Comparison of ENCODE assay signal across 8 mouse cellular contexts in genomic region chr1:157449532-157449931, GRCm38 (mm10). TPM values are rescaled to one million over a fixed set of nuclear protein-coding genes. Genes with fewer than 3 reads are reported as not detected.
DNase-seq lines count a peak whose midpoint lies in the region; ATAC-seq and TF ChIP-seq lines count a peak whose summit lies in the region.

No protein-coding gene starts in this region.

- no peak for TF ChIP-seq CTCF in lung, postnatal 0 days (IDR thresholded peaks at IDR 0.05)

- H3K27me3 ChIP-seq in embryonic facial prominence, embryonic 13.5 days: peaks cover 42% of the 10 kb centered on the region
- no peaks in the 10 kb centered on the region for H3K27me3 ChIP-seq in lung, postnatal 0 days (replicated peaks; ENCODE audit: insufficient read depth, low read length)

- H3K9me3 ChIP-seq in embryonic facial prominence, embryonic 13.5 days: no peaks in the 10 kb centered on the region
- no peaks in the 10 kb centered on the region for H3K9me3 ChIP-seq in lung, postnatal 0 days (ENCODE audit: low read length)

- ATAC-seq in embryonic facial prominence, embryonic 13.5 days (ENCODE audit: insufficient number of reproducible peaks, insufficient read depth, low FRiP score, low TSS enrichment, low read depth): no peak
- ATAC-seq in hematopoietic stem cell, adult 5-6 weeks (replicated peaks in 1 of 2; ENCODE audit: insufficient read depth in 1 of 2, low FRiP score in 2 of 2, low TSS enrichment in 1 of 2, low read depth in 1 of 2, poor library complexity in 2 of 2, severe bottlenecking in 2 of 2): 0 out of 4 replicates have a peak, but pooled peaks have one; percentile 7 to 8
- 0 out of 2 replicates have a peak, but pooled peaks have one; percentile 19 for ATAC-seq in lung, postnatal 0 days
- ATAC-seq in CD4-positive, CD25-positive, alpha-beta regulatory T cell, adult 4 months: no peak

- H3K27ac ChIP-seq in embryonic facial prominence, embryonic 13.5 days: peak overlapping the region; percentile 57
- peak overlapping the region; percentile 33; the same call in 1 of the 2 replicates for H3K27ac ChIP-seq in lung, postnatal 0 days (ENCODE audit: low read length)

- peak overlapping the region; percentile 26 for H3K4me3 ChIP-seq in embryonic facial prominence, embryonic 13.5 days
- H3K4me3 ChIP-seq in lung, postnatal 0 days (ENCODE audit: low read depth, low read length): peak overlapping the region; percentile 6; the same call in 1 of the 2 replicates

- H3K4me2 ChIP-seq in embryonic facial prominence, embryonic 13.5 days: peak overlapping the region; percentile 53
- H3K4me2 ChIP-seq in lung, postnatal 0 days (replicated peaks; ENCODE audit: low read depth, low read length): peak overlapping the region; percentile 51

- 5% methylated on average over 10 of the region's 10 CpGs for WGBS in embryonic facial prominence, embryonic 13.5 days
- WGBS in lung, postnatal 0 days: 12% methylated on average over 10 of the region's 10 CpGs

- no peaks in the 10 kb centered on the region for H3K36me3 ChIP-seq in embryonic facial prominence, embryonic 13.5 days
- H3K36me3 ChIP-seq in lung, postnatal 0 days (ENCODE audit: insufficient read depth, low read length): no peaks in the 10 kb centered on the region

- no peak for TF ChIP-seq EP300 in lung, postnatal 0 days (IDR thresholded peaks at IDR 0.05)

- intact Hi-C loops in gastrocnemius, postnatal 14 days (cut with DNase I; ENCODE audit: low total_unique reads): no loop called here

- no peak overlapping the region for H3K9ac ChIP-seq in embryonic facial prominence, embryonic 13.5 days
- 0 out of 2 replicates have a peak overlapping the region, but pooled peaks have one; percentile 12 for H3K9ac ChIP-seq in lung, postnatal 0 days (replicated peaks; ENCODE audit: low read depth)

- DNase-seq in MN1 (ENCODE audit: low spot score): peak; percentile 38
- DNase-seq in lung, postnatal 0 days (ENCODE audit: low spot score): no peak
- DNase-seq in retina, postnatal 1 day: no peak
- DNase-seq in gastrocnemius, postnatal 14 days: no peak
- DNase-seq in right cerebral cortex, postnatal 36 days (ENCODE audit: low spot score in 2 of 2): no peak

- H3K4me1 ChIP-seq in embryonic facial prominence, embryonic 13.5 days: peaks cover 18% of the 10 kb centered on the region
- peaks cover 7% of the 10 kb centered on the region; the same call in 1 of the 2 replicates for H3K4me1 ChIP-seq in lung, postnatal 0 days (ENCODE audit: insufficient read depth, low read depth, low read length)

RNA-seq across cellular contexts. Expression of gene Cryzl2, which starts 8.8 kb away (rescaled TPM):
- 9.3 and 12.4 TPM in 2 replicates for polyA plus RNA-seq in embryonic facial prominence, embryonic 13.5 days (2015; fragmentation: Nextera tagmentation; extraction: Ambion mirVana)
- 25.6 and 35.2 TPM in 2 replicates for total RNA-seq in hematopoietic stem cell, adult 5-6 weeks (2017)
- 9.4 and 9.8 TPM in 2 replicates for polyA plus RNA-seq in lung, postnatal 0 days (2015; fragmentation: Nextera tagmentation; extraction: Ambion mirVana)
- 1 to 10 TPM; 2.7 to 3.1 TPM for total RNA-seq in gastrocnemius, postnatal 14 days (2021)
- 10 to 100 TPM in 1 of 2 experiments, 1 to 10 TPM in 1; 6.9 to 10.1 TPM for polyA plus RNA-seq in CD4-positive, CD25-positive, alpha-beta regulatory T cell, adult 4 months (2017; shearing (Covaris generic))

RNA-seq across cellular contexts. Expression of gene Rasal2, which starts 37.1 kb away (rescaled TPM):
- polyA plus RNA-seq in embryonic facial prominence, embryonic 13.5 days (2015; fragmentation: Nextera tagmentation; extraction: Ambion mirVana): 9.9 and 10.4 TPM in 2 replicates
- 2.1 and 2.8 TPM in 2 replicates for total RNA-seq in hematopoietic stem cell, adult 5-6 weeks (2017)
- polyA plus RNA-seq in lung, postnatal 0 days (2015; fragmentation: Nextera tagmentation; extraction: Ambion mirVana): 15.3 and 19.8 TPM in 2 replicates
- total RNA-seq in gastrocnemius, postnatal 14 days (2021): 10 to 100 TPM; 13.5 to 14.3 TPM
- polyA plus RNA-seq in CD4-positive, CD25-positive, alpha-beta regulatory T cell, adult 4 months (2017; shearing (Covaris generic)): not detected

RNA-seq across cellular contexts. Expression of gene Sec16b, which starts 57.0 kb away (rescaled TPM):
- 3.5 and 4.0 TPM in 2 replicates for polyA plus RNA-seq in embryonic facial prominence, embryonic 13.5 days (2015; fragmentation: Nextera tagmentation; extraction: Ambion mirVana)
- 1.0 and 1.7 TPM in 2 replicates for total RNA-seq in hematopoietic stem cell, adult 5-6 weeks (2017)
- polyA plus RNA-seq in lung, postnatal 0 days (2015; fragmentation: Nextera tagmentation; extraction: Ambion mirVana): 0.87 and 1.2 TPM in 2 replicates
- total RNA-seq in gastrocnemius, postnatal 14 days (2021): 1 to 10 TPM; 2.3 to 2.4 TPM
- polyA plus RNA-seq in CD4-positive, CD25-positive, alpha-beta regulatory T cell, adult 4 months (2017; shearing (Covaris generic)): 1 to 10 TPM; 1.2 to 1.6 TPM

Comparison
In these comparisons a context has a peak if more than half of its experiments do, and no peak if none do; other contexts are left out.
1. ATAC-seq: peak in hematopoietic stem cell, adult 5-6 weeks (2 of 2) and lung, postnatal 0 days (single experiment); none in embryonic facial prominence, embryonic 13.5 days (single experiment) and CD4-positive, CD25-positive, alpha-beta regulatory T cell, adult 4 months (single experiment).